Mouse (Mus musculus): ENCODE measurements around the gene Ppfibp1. TPM values are rescaled to one million over a fixed set of nuclear protein-coding genes. Genes with fewer than 3 reads are reported as not detected.

Gene Ppfibp1
- total and polyA plus RNA-seq, 2 experiments from 2014 or later: 39.5 to 43.0 TPM

DNA sequence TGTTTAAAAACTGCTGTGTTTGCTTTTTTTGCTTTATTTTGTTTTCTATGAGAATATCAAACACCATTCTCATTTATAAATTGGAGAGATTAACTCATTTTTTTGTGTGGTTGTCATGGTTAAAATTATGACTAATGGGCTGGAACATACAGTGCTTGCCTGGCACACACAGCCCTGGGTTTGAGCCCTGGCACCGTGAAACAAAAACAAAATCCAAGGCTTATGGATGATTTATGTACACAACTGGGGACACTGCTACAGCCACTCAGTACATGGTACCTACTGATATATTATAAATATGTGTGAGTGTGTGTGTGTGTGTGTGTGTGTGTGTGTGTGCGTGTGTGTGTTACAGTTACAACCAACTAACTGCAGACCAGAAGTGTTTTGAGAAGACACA is 85.1 kb downstream of the Ppfibp1 start:
- no peak for TF ChIP-seq CTCF (IDR thresholded peaks at IDR 0.05; ENCODE audit: low read depth)
- no peak for TF ChIP-seq EP300 (IDR thresholded peaks at IDR 0.05; ENCODE audit: low read depth)
- DNase-seq (ENCODE audit: low spot score) (no peak), ATAC-seq (ENCODE audit: insufficient read depth, low read depth) (no peak)
- H3K4me3 ChIP-seq (ENCODE audit: low read depth, low read length): no peak overlapping the region
- H3K27ac ChIP-seq (ENCODE audit: low read depth): no peak overlapping the region
- H3K9me3 ChIP-seq (replicated peaks; ENCODE audit: control insufficient read depth, low read length): no peaks in the 10 kb centered on the region
- H3K4me1 ChIP-seq (ENCODE audit: control insufficient read depth, insufficient read depth): peaks cover 3% of the 10 kb centered on the region; the same call in 1 of the 2 replicates
- WGBS: 76% methylated on average over 2 of the region's 2 CpGs
- H3K9ac ChIP-seq (replicated peaks; ENCODE audit: low read depth, low read length): no peak overlapping the region
- H3K4me2 ChIP-seq (ENCODE audit: low read depth, low read length): no peak overlapping the region
- peaks cover 14% of the 10 kb centered on the region; the same call in 1 of the 2 replicates for H3K36me3 ChIP-seq (replicated peaks; ENCODE audit: control insufficient read depth, insufficient read depth, low read length)
- no peaks in the 10 kb centered on the region for H3K27me3 ChIP-seq (ENCODE audit: control insufficient read depth, insufficient read depth, low read length)

DNA sequence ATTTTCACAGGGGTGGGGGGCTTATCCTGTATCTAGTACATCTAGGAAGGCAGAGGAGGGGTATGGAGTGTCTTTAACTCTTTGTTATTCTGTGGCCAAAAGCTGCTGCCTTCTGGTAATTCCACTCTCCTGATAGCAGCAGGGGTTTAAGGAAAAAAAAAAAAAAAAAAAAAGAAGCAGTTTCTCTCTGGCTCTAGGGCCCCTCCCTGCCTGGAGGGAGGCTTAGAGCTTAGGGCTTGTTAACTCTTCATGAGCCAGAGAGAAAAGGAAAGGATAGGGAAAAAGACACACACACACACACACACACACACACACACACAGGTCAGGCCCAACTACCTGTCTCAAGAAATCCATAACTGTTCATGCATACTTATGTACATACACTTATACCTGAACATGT is 85.5 kb downstream of the Ppfibp1 start:
- H3K4me2 ChIP-seq (ENCODE audit: low read depth, low read length): no peak overlapping the region
- TF ChIP-seq CTCF (IDR thresholded peaks at IDR 0.05; ENCODE audit: low read depth): no peak
- no peak for TF ChIP-seq EP300 (IDR thresholded peaks at IDR 0.05; ENCODE audit: low read depth)
- H3K4me1 ChIP-seq (ENCODE audit: control insufficient read depth, insufficient read depth): peaks cover 8% of the 10 kb centered on the region; the same call in 1 of the 2 replicates
- no peak overlapping the region for H3K27ac ChIP-seq (ENCODE audit: low read depth)
- ATAC-seq (ENCODE audit: insufficient read depth, low read depth): no peak
- H3K9me3 ChIP-seq (replicated peaks; ENCODE audit: control insufficient read depth, low read length): no peaks in the 10 kb centered on the region
- no peaks in the 10 kb centered on the region for H3K27me3 ChIP-seq (ENCODE audit: control insufficient read depth, insufficient read depth, low read length)
- no peak overlapping the region for H3K9ac ChIP-seq (replicated peaks; ENCODE audit: low read depth, low read length)
- H3K4me3 ChIP-seq (ENCODE audit: low read depth, low read length): no peak overlapping the region
- no peak for DNase-seq (ENCODE audit: low spot score)
- peaks cover 14% of the 10 kb centered on the region; the same call in 1 of the 2 replicates for H3K36me3 ChIP-seq (replicated peaks; ENCODE audit: control insufficient read depth, insufficient read depth, low read length)

DNA sequence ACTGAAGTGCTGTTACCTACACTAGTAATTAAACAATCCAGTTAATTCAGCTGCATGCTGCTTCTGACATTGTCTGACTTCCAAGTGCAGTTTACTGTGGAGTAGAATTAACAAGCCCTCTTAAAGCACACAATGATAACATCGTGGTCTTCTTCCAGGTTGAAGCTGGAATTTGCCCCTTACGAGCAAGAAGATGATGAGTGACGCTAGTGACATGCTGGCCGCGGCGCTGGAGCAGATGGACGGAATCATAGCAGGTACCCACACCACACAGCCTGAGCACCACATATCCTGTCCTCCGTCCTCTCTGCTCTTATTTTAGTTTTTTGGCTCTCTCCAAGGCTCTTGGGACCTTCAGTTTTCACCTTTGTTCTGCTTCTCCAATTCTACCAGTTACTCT is 88.2 kb downstream of the Ppfibp1 start:
- DNase-seq (ENCODE audit: low spot score): no peak
- Histone ChIP-seq H3K36me3 (replicated peaks; ENCODE audit: control insufficient read depth, insufficient read depth, low read length) (peaks cover 14% of the 10 kb centered on the region; the same call in 1 of the 2 replicates), H3K27me3 (ENCODE audit: control insufficient read depth, insufficient read depth, low read length) (no peaks in the 10 kb centered on the region), H3K9me3 (replicated peaks; ENCODE audit: control insufficient read depth, low read length) (no peaks in the 10 kb centered on the region), H3K4me2 (ENCODE audit: low read depth, low read length) (no peak overlapping the region), H3K4me3 (ENCODE audit: low read depth, low read length) (no peak overlapping the region), H3K27ac (ENCODE audit: low read depth) (peak overlapping the region; percentile 5; the same call in 1 of the 2 replicates), H3K9ac (replicated peaks; ENCODE audit: low read depth, low read length) (no peak overlapping the region), H3K4me1 (ENCODE audit: control insufficient read depth, insufficient read depth) (peaks cover 25% of the 10 kb centered on the region)
- TF ChIP-seq CTCF (IDR thresholded peaks at IDR 0.05; ENCODE audit: low read depth) (no peak), EP300 (IDR thresholded peaks at IDR 0.05; ENCODE audit: low read depth) (no peak)
- 39% methylated on average over 8 of the region's 8 CpGs for WGBS
- ATAC-seq (ENCODE audit: insufficient read depth, low read depth): no peak

DNA sequence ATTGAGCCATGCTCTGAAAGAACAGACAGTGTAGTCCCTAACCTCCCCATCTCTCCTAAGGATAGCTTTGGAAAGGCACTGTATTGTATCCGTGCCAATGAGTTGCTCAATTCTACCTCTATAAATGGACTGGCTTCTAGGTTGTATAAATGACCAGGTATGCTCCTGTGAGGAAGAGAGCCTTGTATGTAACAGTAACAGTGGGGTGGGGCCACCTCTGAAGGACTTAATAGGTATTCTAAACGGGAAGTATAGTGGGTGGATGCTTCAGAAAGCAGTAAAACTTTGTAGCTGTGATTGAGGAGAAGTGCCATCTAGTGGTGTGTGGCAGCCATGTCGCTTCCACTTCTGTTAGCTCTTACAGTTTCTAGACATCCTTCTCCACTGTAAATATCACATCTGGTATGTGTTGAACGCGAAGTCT is 90.4 kb downstream of the Ppfibp1 start:
- Histone ChIP-seq H3K36me3 (replicated peaks; ENCODE audit: control insufficient read depth, insufficient read depth, low read length) (peaks cover 28% of the 10 kb centered on the region), H3K27me3 (ENCODE audit: control insufficient read depth, insufficient read depth, low read length) (no peaks in the 10 kb centered on the region), H3K4me2 (ENCODE audit: low read depth, low read length) (no peak overlapping the region), H3K27ac (ENCODE audit: low read depth) (peak overlapping the region; percentile 88), H3K4me1 (ENCODE audit: control insufficient read depth, insufficient read depth) (peaks cover 25% of the 10 kb centered on the region), H3K4me3 (ENCODE audit: low read depth, low read length) (no peak overlapping the region), H3K9me3 (replicated peaks; ENCODE audit: control insufficient read depth, low read length) (no peaks in the 10 kb centered on the region), H3K9ac (replicated peaks; ENCODE audit: low read depth, low read length) (no peak overlapping the region)
- ATAC-seq (ENCODE audit: insufficient read depth, low read depth) (no peak), DNase-seq (ENCODE audit: low spot score) (no peak)
- WGBS: 44% methylated on average over 5 of the region's 5 CpGs
- TF ChIP-seq EP300 (IDR thresholded peaks at IDR 0.05; ENCODE audit: low read depth) (no peak), CTCF (IDR thresholded peaks at IDR 0.05; ENCODE audit: low read depth) (peak; percentile 27; the same call in 1 of the 2 replicates)

DNA sequence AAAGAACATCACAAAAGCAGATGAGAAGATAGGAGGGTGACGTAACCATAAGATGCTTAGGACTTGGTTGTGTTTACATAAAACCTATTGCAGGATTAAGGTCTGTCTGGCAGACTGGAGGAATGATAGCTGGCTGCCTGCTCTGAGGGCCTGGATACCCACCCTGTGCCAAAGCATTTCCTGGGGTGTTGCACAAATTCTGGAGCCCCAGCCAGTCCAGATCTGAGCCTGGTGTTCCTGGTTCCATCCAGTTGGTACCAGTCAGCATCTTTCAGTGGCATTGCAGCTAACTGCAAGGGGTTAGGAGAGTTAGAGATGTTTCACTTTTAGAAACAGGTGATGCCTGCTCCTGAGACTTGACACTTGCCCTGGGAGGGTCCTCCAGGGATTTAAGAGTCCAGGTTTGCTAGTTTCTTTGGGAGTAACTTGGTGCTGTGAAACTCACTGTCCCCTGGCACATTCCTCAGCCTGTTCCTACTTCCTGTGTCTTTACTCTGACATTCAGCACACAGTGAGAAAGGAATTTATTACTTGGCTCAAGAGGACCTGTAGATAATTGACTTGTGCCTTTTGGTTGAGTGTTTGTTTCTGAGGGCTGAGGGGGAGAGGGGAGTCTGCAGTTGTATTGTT is 90.9 kb downstream of the Ppfibp1 start:
- Histone ChIP-seq H3K9me3 (replicated peaks; ENCODE audit: control insufficient read depth, low read length) (no peaks in the 10 kb centered on the region), H3K4me3 (ENCODE audit: low read depth, low read length) (no peak overlapping the region), H3K36me3 (replicated peaks; ENCODE audit: control insufficient read depth, insufficient read depth, low read length) (peaks cover 28% of the 10 kb centered on the region), H3K9ac (replicated peaks; ENCODE audit: low read depth, low read length) (peak overlapping the region; percentile 33; the same call in 1 of the 2 replicates), H3K27me3 (ENCODE audit: control insufficient read depth, insufficient read depth, low read length) (no peaks in the 10 kb centered on the region), H3K27ac (ENCODE audit: low read depth) (peak overlapping the region; percentile 88), H3K4me2 (ENCODE audit: low read depth, low read length) (no peak overlapping the region), H3K4me1 (ENCODE audit: control insufficient read depth, insufficient read depth) (peaks cover 25% of the 10 kb centered on the region)
- TF ChIP-seq EP300 (IDR thresholded peaks at IDR 0.05; ENCODE audit: low read depth): no peak
- no peak for TF ChIP-seq CTCF (IDR thresholded peaks at IDR 0.05; ENCODE audit: low read depth)
- ATAC-seq (ENCODE audit: insufficient read depth, low read depth) (peak; percentile 67), DNase-seq (ENCODE audit: low spot score) (peak; percentile 59)
- 51% methylated on average over 1 of the region's 1 CpGs for WGBS

DNA sequence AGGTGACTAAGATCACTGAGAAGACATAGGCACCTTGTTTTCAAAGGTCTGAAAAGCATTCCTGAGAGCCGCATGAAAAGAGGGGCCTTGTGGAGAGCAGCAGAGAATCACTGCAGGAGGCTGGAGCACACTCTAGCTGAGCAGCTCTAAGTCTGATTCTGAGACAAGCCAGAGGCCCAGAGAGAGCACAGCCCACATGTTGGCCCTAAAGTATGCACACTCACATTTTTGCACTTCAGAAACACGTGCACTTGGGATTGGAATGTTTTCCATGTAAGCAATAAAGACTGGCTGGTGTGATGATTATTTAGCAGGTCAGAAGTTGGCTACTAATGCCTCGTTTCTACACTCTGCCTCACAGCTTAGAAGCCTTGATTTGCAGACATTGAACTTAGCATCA is 91.7 kb downstream of the Ppfibp1 start:
- peak; percentile 87 for ATAC-seq (ENCODE audit: insufficient read depth, low read depth)
- no peak overlapping the region for H3K4me3 ChIP-seq (ENCODE audit: low read depth, low read length)
- H3K9me3 ChIP-seq (replicated peaks; ENCODE audit: control insufficient read depth, low read length): no peaks in the 10 kb centered on the region
- H3K4me2 ChIP-seq (ENCODE audit: low read depth, low read length): no peak overlapping the region
- H3K4me1 ChIP-seq (ENCODE audit: control insufficient read depth, insufficient read depth): peaks cover 25% of the 10 kb centered on the region
- TF ChIP-seq EP300 (IDR thresholded peaks at IDR 0.05; ENCODE audit: low read depth): no peak
- no peak for TF ChIP-seq CTCF (IDR thresholded peaks at IDR 0.05; ENCODE audit: low read depth)
- H3K27ac ChIP-seq (ENCODE audit: low read depth): peak overlapping the region; percentile 88
- H3K9ac ChIP-seq (replicated peaks; ENCODE audit: low read depth, low read length): peak overlapping the region; percentile 33; the same call in 1 of the 2 replicates
- WGBS: 22% methylated on average over 3 of the region's 3 CpGs
- H3K36me3 ChIP-seq (replicated peaks; ENCODE audit: control insufficient read depth, insufficient read depth, low read length): peaks cover 28% of the 10 kb centered on the region
- H3K27me3 ChIP-seq (ENCODE audit: control insufficient read depth, insufficient read depth, low read length): no peaks in the 10 kb centered on the region
- peak; percentile 82 for DNase-seq (ENCODE audit: low spot score)

Measured in heart, postnatal 0 days (tissue).